ENCODE assay signal across 20 mouse cellular contexts in genomic region chr10:54103671-54104070, GRCm38 (mm10). TPM values are rescaled to one million over a fixed set of nuclear protein-coding genes. Genes with fewer than 3 reads are reported as not detected.
DNase-seq lines count a peak whose midpoint lies in the region; ATAC-seq lines count a peak whose summit lies in the region.
"Had no signal": no experiment of that assay in that cellular context is flagged by ENCODE, and none has a peak within 500 bp of the region (broad histone marks: within the 10 kb centered on the region; RNA-seq: fewer than 3 reads in every experiment).

No protein-coding gene starts in this region.

- no peaks in the 10 kb centered on the region for H3K4me1 ChIP-seq in midbrain, embryonic 11.5 days (ENCODE audit: control insufficient read depth, insufficient read depth, low read length)
- no peaks in the 10 kb centered on the region for H3K4me1 ChIP-seq in midbrain, embryonic 10.5 days
- no peaks in the 10 kb centered on the region for H3K4me1 ChIP-seq in limb, embryonic 13.5 days
- H3K4me1 ChIP-seq: heart, embryonic 15.5 days; hindbrain, embryonic 15.5 days; intestine, embryonic 15.5 days; limb, embryonic 15.5 days; neural tube, embryonic 15.5 days had no signal

- H3K4me2 ChIP-seq in midbrain, embryonic 11.5 days, result no peak overlapping the region
- H3K4me2 ChIP-seq in limb, embryonic 13.5 days (replicated peaks), result no peak overlapping the region
- H3K4me2 ChIP-seq: heart, embryonic 15.5 days; hindbrain, embryonic 15.5 days; intestine, embryonic 15.5 days; limb, embryonic 15.5 days; neural tube, embryonic 15.5 days had no signal

- WGBS in midbrain, embryonic 11.5 days, result 87% methylated on average over 4 of the region's 4 CpGs
- 83% methylated on average over 4 of the region's 4 CpGs for WGBS in midbrain, embryonic 10.5 days
- WGBS in limb, embryonic 13.5 days, result 72% methylated on average over 4 of the region's 4 CpGs

- H3K4me3 ChIP-seq in midbrain, embryonic 11.5 days (ENCODE audit: low read depth, low read length), result no peak overlapping the region
- H3K4me3 ChIP-seq in midbrain, embryonic 10.5 days, result no peak overlapping the region
- H3K4me3 ChIP-seq in limb, embryonic 13.5 days, result no peak overlapping the region
- H3K4me3 ChIP-seq: heart, embryonic 15.5 days; hindbrain, embryonic 15.5 days; intestine, embryonic 15.5 days; limb, embryonic 15.5 days; neural tube, embryonic 15.5 days had no signal

- no peaks in the 10 kb centered on the region for H3K36me3 ChIP-seq in midbrain, embryonic 11.5 days (ENCODE audit: control insufficient read depth, insufficient read depth, low read length)
- no peaks in the 10 kb centered on the region for H3K36me3 ChIP-seq in midbrain, embryonic 10.5 days
- H3K36me3 ChIP-seq in limb, embryonic 13.5 days, result no peaks in the 10 kb centered on the region
- H3K36me3 ChIP-seq: heart, embryonic 15.5 days; hindbrain, embryonic 15.5 days; intestine, embryonic 15.5 days; limb, embryonic 15.5 days; neural tube, embryonic 15.5 days had no signal

- H3K9ac ChIP-seq in midbrain, embryonic 11.5 days (ENCODE audit: low read length), result no peak overlapping the region
- H3K9ac ChIP-seq in limb, embryonic 13.5 days, result no peak overlapping the region
- H3K9ac ChIP-seq: heart, embryonic 15.5 days; hindbrain, embryonic 15.5 days; intestine, embryonic 15.5 days; limb, embryonic 15.5 days; neural tube, embryonic 15.5 days had no signal

- no peaks in the 10 kb centered on the region for H3K9me3 ChIP-seq in midbrain, embryonic 11.5 days (ENCODE audit: control insufficient read depth, low read length)
- H3K9me3 ChIP-seq in midbrain, embryonic 10.5 days (replicated peaks), result no peaks in the 10 kb centered on the region
- H3K9me3 ChIP-seq in limb, embryonic 13.5 days, result no peaks in the 10 kb centered on the region
- H3K9me3 ChIP-seq: heart, embryonic 15.5 days; hindbrain, embryonic 15.5 days; intestine, embryonic 15.5 days; limb, embryonic 15.5 days; neural tube, embryonic 15.5 days had no signal

- ATAC-seq in midbrain, embryonic 11.5 days (ENCODE audit: low FRiP score), result no peak
- ATAC-seq in limb, embryonic 13.5 days (ENCODE audit: low FRiP score, low read depth), result peak; percentile 28; the same call in 1 of the 2 replicates
- ATAC-seq: CD4-positive, CD25-positive, alpha-beta regulatory T cell, adult 4 months; intestine, embryonic 15.5 days; Patski had no signal

- no peaks in the 10 kb centered on the region for H3K27me3 ChIP-seq in midbrain, embryonic 11.5 days (ENCODE audit: control insufficient read depth, insufficient read depth, low read length)
- no peaks in the 10 kb centered on the region for H3K27me3 ChIP-seq in midbrain, embryonic 10.5 days (ENCODE audit: low read depth, poor library complexity, severe bottlenecking)
- no peaks in the 10 kb centered on the region for H3K27me3 ChIP-seq in limb, embryonic 13.5 days
- H3K27me3 ChIP-seq: heart, embryonic 15.5 days; hindbrain, embryonic 15.5 days; intestine, embryonic 15.5 days; limb, embryonic 15.5 days; neural tube, embryonic 15.5 days; Patski had no signal

- H3K27ac ChIP-seq in midbrain, embryonic 11.5 days (ENCODE audit: low read depth, low read length), result no peak overlapping the region
- H3K27ac ChIP-seq in midbrain, embryonic 10.5 days (replicated peaks), result no peak overlapping the region
- H3K27ac ChIP-seq in limb, embryonic 13.5 days, result no peak overlapping the region
- H3K27ac ChIP-seq: heart, embryonic 15.5 days; hindbrain, embryonic 15.5 days; intestine, embryonic 15.5 days; limb, embryonic 15.5 days; neural tube, embryonic 15.5 days had no signal

- peak; percentile 4 to 14 for DNase-seq in cerebellum, postnatal 10 days
- no peak for DNase-seq in cerebellum, adult 8-10 months
- peak; percentile 15 to 48 for DNase-seq in kidney, postnatal 25 days
- no peak for DNase-seq in kidney, adult 8-10 months
- DNase-seq in midbrain, embryonic 11.5 days (ENCODE audit: low spot score, missing footprints), result peak; percentile 62
- no peak for DNase-seq in midbrain, embryonic 10.5 days (ENCODE audit: low spot score)
- DNase-seq: adrenal gland, adult 8-10 months; embryo, embryonic 11 days; gastrocnemius, postnatal 36 days; heart, postnatal 4 days; lung, postnatal 36 days; thymus, adult 18-20 months had no signal

RNA-seq across cellular contexts. Expression of gene Man1a, which starts 27.3 kb away (rescaled TPM):
- polyA plus RNA-seq in midbrain, embryonic 11.5 days (2014; fragmentation: Nextera tagmentation; extraction: Ambion mirVana), result 1.7 and 2.1 TPM in 2 replicates
- 1.3 TPM in 2 replicates for polyA plus RNA-seq in midbrain, embryonic 10.5 days (2016; fragmentation: Nextera tagmentation; extraction: Ambion mirVana)
- polyA plus RNA-seq in limb, embryonic 13.5 days (2015; fragmentation: Nextera tagmentation; extraction: Ambion mirVana), result 6.0 and 6.2 TPM in 2 replicates

Comparison
In these comparisons a context has a peak if more than half of its experiments do, and no peak if none do; other contexts are left out.
1. DNase-seq: peak in cerebellum, postnatal 10 days (2 of 2), kidney, postnatal 25 days (2 of 2) and midbrain, embryonic 11.5 days (single experiment); none in cerebellum, adult 8-10 months (single experiment), kidney, adult 8-10 months (0 of 2) and midbrain, embryonic 10.5 days (single experiment).